Mouse (Mus musculus) lung, postnatal 10 days (tissue): ENCODE results near the gene Atg5.

ENCODE experiments used
- DNase-seq: peaks from one replicate; pipeline ENCODE4 v3.0.0; 2021

Gene Atg5

DNA sequence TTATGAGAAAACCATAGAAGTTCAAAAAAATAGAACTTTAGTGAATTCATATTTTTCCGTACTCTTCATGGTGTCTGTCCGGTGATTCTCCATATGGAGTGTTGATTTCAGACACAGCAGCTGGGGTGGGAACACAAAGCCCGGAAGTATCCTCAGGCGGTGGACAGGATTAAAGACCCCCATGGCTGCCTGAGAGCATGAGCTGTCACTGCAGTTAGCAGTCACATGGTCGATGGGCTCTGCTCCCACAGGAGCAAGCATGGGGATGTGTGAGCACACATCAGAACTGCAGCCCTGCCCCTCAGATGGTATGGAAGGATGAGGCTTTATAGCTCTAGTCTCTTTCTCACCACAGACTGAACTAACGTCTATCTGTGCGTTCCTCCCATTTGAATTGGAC is 87.1 kb downstream of the Atg5 start:
- DNase-seq, result no peak

GRCm38 (mm10) chr10:44356625-44357024 is 88.5 kb downstream of the Atg5 start:
- no peak for DNase-seq

- DNase-seq, result peak; percentile 17
Measured at GRCm38 (mm10) chr10:44357316-44357715, 89.2 kb downstream of the Atg5 start.

DNA sequence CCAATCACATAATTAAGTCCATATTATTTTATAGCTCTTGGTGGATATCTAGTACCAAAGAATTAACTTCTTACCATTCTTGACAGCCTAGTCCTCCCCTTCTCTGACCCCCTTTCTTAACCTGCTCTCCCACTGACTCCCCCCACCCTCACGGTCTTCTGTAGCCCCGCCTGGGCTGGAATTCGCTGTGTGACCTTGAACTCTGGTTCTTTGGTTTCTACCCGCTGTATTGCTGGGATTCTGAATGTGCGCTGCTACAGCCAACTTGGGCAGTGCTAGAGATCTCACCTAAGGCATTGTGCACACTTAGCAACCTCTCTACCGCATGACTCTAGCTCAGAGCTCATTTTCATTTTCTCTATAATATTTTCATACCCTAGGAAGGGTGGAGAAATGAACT is 90.7 kb downstream of the Atg5 start:
- DNase-seq, result no peak

GRCm38 (mm10) chr10:44360632-44361031 is 92.5 kb downstream of the Atg5 start:
- no peak for DNase-seq

DNA sequence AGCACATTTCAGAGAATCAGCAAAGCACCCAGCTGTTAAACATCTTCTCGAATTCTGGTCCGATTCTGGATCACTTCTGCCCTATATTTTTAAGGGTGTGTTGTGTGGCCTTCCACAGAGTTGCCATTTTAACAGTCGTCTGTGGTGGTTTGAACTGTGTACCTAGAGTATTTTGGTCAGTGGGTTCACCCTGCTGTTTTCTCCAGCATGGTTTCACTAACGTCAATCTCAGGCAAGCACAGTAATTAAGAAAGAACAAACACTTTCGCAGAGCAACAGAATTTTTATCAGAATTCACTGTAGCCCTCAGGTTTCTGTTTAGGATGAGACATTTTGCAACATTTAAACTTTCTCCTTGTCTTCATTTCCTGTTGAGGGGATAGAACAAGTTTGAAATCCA is 94.3 kb downstream of the Atg5 start:
- DNase-seq, result no peak

DNA sequence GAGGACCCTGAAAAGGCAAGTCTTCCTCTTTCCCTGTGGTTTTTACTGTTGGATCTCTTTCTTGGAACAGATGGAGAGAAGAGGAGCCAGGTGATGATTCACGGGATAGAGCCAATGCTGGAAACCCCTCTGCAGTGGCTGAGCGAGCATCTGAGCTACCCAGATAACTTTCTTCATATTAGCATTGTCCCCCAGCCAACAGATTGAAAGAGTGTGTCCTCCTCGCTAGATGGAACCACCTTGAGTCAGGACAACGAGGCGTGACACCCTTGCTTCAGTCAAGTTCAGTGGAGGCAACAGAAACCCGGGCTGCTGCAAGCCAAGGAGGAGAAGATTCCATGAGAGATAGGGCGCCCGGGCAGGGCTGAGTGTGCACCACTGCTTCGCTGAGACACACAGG is 94.7 kb downstream of the Atg5 start:
- no peak for DNase-seq

GRCm38 (mm10) chr10:44366186-44366585 is 98.0 kb downstream of the Atg5 start:
- DNase-seq, result no peak

GRCm38 (mm10) chr10:44367043-44367442 is 98.9 kb downstream of the Atg5 start:
- no peak for DNase-seq

GRCm38 (mm10) chr10:44368596-44368995 is 100.4 kb downstream of the Atg5 start:
- no peak for DNase-seq

DNA sequence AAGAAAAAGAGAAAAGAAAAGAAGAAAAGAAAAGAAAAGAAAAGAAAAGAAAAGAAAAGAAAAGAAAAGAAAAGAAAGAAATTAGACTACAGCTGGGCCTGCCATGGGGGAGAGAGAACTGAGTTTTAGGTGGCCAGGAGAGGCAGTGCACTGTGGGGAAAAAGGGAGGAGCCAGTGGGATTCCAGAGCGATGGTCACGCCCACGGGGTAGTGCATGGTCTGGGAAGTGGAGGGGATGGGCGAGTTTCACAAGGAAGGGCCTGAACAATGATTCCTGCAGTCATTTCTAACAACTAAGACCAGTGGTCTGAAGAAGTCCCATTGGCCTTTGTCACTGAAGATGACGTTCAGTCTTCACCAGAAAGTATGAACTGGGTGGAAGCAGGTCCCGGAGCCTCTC is 102.5 kb downstream of the Atg5 start:
- DNase-seq, result no peak

GRCm38 (mm10) chr10:44372210-44372609 is 104.1 kb downstream of the Atg5 start:
- DNase-seq, result no peak

- DNase-seq, result no peak
Measured at GRCm38 (mm10) chr10:44374678-44375077, 106.5 kb downstream of the Atg5 start.

DNA sequence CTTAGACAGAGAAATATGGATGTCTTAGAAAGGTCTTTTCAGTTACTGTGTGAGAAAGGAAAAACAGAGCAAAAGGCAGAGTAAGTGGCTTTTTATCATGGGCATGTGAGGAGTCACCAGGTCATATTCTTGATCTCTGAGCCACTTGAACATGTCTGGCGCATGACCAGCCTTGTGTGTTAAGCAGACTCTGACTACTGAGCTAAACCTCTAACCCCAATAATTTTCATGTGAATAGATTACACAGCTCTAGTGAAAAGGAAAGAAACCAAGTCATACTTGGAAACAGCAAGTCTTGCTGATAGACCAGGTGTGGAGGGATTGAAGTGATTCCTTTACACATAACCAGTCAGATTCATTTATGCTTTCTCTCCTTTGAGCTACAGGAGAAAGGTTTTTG is 107.3 kb downstream of the Atg5 start:
- no peak for DNase-seq

- no peak for DNase-seq
Measured at GRCm38 (mm10) chr10:44377821-44378220, 109.7 kb downstream of the Atg5 start.

DNA sequence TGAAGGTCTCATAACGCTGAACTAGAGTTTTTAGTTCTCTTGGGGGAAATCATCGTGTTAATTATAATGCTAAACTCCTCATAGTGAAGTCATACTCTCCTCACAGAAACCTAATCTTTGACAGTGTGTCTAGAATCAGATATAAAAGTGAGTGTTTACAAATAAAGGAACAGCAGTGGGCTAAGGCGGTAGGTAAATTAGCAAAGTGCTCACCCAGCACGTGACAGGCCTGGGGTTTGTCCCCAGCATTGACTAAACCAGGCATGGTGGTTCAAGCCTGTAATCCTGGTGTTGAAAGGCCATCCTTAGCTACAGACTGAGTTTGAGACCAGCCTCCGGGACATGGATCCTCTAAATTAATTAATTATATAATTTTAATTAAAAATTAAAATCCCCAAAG is 110.2 kb downstream of the Atg5 start:
- no peak for DNase-seq

DNA sequence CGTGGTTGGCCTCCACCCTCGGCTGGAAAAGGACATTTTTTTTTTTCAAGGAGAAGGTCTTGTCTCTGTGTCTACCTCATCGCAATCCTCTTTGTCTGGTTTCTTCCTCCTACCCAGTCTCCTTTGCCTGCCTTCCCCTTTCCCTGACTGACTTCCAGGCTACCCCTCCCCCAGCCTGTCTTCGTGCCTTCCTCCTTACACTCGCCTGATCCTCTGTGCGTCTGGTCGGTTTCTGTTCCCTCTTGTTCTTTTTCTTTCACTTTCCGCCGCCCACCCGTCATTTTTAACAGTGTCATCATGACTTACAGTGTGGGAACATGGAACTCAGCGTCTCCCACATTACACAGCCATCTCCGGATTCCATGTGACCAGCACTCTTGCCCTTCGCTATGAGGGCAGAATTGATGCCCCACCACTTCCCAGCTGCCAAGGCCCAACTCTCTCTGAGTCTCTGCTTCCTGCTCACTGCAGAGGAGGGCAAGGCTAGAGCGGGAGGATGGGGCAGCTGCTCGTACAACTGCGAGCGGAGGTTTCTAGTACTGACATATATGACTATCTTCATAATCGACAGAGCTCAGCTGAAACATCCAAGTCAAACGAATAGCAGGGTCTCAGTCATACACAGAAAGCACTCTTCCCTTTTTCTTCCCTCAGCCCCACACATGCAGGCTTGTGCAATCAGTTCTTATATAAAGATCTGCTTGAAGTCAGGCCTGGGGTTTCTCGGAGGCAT is 112.5 kb downstream of the Atg5 start:
- DNase-seq, result peak; percentile 75

- DNase-seq, result peak; percentile 64
Measured at GRCm38 (mm10) chr10:44381397-44381796, 113.2 kb downstream of the Atg5 start.

- DNase-seq, result no peak
Measured at GRCm38 (mm10) chr10:44381948-44382347, 113.8 kb downstream of the Atg5 start.

GRCm38 (mm10) chr10:44383213-44383612 is 115.1 kb downstream of the Atg5 start:
- no peak for DNase-seq

- no peak for DNase-seq
Measured at GRCm38 (mm10) chr10:44385227-44385626, 117.1 kb downstream of the Atg5 start.

GRCm38 (mm10) chr10:44388706-44389233 is 120.6 kb downstream of the Atg5 start:
- no peak for DNase-seq

DNA sequence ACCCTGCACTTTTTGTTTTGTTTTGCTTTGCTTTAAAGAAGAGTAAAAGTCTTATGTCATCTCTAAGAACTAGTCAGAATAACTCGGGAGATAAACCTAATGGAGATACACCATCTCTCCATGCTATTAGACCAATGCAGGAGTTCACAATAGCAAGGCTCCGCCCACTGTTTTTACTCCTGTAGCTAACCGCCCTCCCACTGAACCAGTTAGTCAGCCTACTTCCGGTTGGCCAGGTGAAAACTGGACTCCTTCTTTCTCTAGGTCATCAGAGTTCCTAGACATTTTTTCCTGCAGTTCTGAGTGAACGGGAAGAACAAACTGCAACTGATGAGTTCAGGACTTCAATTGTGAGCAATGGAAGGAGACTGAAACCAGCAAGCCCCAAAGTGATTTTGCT is 122.1 kb downstream of the Atg5 start:
- DNase-seq, result no peak

DNA sequence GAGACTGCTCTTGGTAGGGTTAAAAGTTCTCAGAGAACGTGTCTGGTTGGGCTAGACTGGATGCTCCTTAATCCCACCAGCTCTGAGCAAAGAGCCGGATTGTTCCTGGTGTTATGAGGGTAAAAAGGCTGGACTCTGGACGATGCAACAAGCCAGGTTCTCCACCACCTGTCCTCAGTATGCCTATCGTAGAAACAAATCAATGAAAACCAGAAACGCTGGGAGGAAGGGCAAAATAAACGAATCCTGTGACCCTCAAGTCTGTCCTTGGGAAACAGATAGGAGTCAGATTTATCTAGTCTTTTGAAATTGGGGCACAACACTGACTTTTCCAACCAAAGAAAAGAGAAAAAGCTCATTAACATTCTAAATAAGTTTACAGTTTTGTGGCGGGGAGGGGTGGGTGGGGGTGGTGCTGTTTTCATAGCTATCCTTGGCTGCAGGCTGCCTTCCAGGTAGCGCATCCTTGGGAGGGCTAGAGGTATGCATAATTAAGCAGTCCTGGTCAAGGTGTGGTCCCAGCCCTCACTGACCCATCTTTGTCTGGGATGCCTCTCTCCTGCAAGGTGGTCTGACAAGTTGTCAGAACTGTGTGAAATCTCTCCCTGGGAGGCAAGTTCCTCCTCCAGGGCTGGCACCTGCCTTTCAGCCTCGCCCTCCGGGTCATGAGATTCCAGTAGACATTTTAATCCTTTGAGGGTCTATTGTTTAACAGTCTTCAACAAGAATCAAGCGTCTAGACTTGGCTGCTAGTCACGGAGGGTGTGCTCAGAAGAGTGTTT is 123.5 kb downstream of the Atg5 start:
- no peak for DNase-seq
